Mouse (Mus musculus) cerebral cortex, adult 2 months (tissue): ENCODE data around the gene Vps11.

Source experiments
- WGBS: fragments of 180-500 bp; shearing (Covaris S2); methylation state at CpG from one replicate; pipeline ENCODE4 v1.1.7; 2018; 5-methylcytosine and 5-hydroxymethylcytosine counted together

Vps11 gene

DNA sequence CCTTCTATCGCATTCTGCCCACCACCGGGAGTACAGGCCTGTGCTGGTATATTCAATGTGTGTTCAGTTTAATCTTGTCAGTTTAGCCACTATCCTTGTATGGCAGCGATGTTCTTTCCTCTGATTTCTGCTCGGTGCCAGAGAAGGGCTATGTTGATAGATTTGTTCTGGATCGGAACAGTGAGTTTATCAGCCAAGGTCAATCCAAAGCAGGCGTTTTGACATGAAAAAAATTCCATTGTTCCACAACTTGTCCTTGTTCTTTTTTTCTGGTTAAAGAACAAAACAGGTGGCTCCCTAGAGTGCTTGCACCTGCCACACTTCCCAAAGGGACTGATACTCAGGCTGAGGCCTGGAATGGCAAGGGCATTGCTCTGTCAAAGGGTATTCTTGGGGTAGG, 14.7 kb upstream of the Vps11 start:
- 90% methylated on average over 6 of the region's 6 CpGs for WGBS

DNA sequence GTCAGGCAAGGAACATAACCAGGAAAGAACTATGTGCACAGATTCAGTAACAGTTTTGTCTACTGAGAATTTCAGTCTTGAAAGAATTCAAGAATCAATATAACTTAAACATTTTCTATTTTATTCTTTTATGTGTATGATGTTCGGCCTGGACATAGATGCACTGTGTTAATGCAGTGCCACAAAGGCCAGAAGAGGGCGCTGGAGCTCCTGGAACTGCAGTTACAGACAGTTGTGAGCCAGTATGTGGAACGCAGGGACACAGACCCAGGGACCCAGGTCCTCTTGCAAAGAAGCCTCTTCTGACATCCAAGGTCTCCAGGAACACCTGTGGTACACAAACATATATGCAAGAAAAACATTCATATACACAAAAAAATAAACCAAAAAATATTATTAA, 3.0 kb upstream of the Vps11 start:
- 63% methylated on average over 3 of the region's 3 CpGs for WGBS

DNA sequence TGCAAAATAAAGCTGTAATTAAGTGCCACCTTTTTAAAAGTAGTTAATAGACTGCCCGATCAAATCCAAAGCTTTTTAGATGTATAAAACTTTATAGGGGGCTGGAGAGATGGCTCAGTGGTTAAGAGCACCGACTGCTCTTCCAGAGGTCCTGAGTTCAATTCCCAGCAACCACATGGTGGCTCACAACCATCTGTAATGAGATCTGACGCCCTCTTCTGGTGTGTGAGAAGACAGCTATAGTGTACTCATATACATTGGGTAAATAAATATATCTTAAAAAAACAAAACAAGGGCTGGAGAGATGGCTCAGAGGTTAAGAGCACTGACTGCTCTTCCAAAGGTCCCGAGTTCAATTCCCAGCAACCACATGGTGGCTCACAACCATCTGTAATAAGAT, 461 bp upstream of the Vps11 start:
- 34% methylated on average over 4 of the region's 4 CpGs for WGBS

DNA sequence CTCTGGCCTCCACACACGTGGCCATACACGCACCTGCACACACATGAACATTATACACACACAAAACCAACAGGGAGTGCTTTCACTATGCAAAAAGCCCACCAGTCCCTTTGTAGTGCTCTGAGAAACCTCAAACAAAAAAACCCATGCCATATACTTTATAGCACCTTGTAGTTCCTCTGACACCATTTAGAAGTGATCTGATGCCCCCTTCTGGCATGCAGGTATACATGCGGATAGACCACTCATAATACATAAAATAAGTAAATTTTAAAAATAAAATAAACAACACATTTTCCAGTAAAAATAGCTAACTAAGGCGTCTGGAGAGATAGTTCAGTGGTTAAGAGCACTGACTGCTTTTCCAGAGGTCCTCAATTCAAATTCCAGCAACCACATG, 4.3 kb downstream of the Vps11 start:
- 68% methylated on average over 4 of the region's 4 CpGs for WGBS

DNA sequence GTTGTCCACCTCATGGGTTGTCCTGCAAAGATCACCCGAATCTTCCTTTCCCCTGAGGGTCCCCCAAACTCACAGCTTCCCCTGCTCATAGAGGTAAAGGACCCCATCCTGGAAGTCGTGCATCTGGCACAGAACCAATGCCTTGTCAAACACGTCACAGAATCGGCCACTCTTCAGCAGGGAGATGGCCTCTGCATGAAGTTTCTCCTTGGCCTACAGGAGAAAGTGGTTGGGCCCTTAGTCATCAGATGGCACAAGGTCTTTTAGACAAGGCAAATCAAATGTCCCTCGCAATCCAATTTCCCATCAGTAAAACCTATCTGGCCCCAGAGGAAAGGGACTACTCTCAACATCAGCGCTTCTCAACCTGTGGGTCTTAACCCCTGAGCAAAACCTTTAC, 8.3 kb downstream of the Vps11 start:
- 89% methylated on average over 6 of the region's 6 CpGs for WGBS

DNA sequence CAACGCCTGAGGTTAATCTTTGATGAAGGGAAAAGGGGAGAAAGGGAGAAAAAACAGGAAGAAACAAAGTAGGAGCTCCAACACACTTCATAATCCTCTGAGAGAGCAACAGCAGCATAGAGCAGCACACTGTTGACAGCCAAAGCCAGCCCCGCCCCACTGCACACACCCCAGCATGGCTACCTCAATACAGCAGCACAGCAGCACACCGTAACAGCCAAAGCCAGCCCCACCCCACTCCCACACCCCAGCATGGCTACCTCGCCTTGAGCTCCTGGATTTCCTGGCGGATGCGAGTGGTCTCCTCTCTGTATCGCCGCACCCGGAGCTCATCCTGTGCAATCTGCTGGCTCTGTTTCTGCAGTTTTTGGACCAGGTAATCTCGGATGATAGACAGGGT, 9.1 kb downstream of the Vps11 start:
- 87% methylated on average over 10 of the region's 10 CpGs for WGBS

DNA sequence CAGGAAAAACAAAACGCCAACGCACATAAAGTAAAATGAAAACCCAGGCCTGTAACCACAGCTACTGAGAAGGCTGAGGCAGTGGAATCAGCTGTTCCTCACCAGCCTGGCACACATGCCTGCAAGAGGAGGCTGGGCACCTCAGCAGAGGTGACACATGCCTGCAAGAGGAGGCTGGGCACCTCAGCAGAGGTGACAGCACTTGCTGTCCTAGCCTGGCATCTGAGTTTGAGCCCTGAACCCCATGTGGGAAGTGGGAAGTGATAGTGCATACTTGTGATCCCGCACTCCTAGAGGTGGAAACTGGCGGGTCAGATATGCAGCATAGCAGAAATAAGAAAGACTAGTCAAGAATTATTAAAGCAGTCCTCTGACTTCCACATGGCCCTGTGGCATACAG, 10.1 kb downstream of the Vps11 start:
- WGBS = 88% methylated on average over 4 of the region's 4 CpGs

DNA sequence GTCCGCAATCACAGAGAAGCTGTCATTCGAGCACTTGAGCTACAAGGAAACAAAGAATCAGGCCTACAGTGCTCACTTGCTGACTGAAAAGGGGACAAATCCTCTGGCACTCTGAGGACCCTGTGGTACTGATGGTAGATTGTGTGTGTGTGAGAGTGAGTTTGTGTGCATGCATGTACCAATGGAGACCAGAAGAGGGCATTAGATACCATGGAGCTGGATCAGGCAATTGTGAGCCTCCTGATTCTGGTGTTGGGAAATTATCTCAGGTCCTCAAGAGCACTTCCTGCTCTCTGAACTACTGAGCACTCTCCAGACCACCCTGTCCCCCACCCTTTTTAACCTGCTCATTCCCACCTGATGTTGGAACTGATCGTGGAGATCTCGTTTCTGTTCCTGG, 12.9 kb downstream of the Vps11 start:
- 96% methylated on average over 4 of the region's 4 CpGs for WGBS

DNA sequence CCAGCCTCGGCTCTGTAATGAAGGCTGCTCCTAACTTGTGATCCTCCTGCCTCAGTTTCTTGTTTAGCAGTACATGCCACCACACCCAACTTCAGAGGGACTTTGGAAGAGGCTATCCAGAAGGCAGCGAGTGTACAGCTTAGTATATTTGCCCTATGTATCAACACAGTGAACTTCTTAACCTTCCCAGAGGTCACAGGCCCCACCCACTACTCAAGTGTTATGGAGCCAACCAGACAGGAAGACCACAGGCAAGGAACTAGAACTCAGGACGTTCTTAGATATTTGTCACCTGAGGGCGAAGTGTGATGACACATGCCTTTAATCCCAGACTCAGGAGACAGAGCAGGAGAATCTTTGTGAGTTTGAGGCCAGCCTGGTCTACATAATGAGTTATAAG, 13.8 kb downstream of the Vps11 start:
- WGBS = 85% methylated on average over 4 of the region's 4 CpGs

DNA sequence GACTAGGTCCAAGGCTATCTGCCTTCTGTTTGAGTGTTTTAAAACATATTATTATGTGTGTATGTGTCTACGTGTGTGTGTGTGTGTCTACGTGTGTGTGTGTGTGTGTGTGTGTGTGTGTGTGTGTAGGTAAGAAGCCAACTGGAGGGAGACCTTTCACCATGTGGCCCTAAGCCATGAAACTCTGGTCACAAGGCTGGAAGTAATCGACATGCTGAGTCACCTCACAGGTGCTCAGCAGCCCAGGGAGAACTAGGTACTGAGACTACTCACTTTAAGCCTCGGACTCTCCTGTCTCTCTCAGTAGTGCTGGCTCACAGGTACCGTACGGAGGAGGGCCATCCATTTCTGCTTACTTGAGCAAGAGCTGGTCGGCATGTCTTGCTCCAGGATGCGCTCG, 14.3 kb downstream of the Vps11 start:
- WGBS = 87% methylated on average over 9 of the region's 9 CpGs

DNA sequence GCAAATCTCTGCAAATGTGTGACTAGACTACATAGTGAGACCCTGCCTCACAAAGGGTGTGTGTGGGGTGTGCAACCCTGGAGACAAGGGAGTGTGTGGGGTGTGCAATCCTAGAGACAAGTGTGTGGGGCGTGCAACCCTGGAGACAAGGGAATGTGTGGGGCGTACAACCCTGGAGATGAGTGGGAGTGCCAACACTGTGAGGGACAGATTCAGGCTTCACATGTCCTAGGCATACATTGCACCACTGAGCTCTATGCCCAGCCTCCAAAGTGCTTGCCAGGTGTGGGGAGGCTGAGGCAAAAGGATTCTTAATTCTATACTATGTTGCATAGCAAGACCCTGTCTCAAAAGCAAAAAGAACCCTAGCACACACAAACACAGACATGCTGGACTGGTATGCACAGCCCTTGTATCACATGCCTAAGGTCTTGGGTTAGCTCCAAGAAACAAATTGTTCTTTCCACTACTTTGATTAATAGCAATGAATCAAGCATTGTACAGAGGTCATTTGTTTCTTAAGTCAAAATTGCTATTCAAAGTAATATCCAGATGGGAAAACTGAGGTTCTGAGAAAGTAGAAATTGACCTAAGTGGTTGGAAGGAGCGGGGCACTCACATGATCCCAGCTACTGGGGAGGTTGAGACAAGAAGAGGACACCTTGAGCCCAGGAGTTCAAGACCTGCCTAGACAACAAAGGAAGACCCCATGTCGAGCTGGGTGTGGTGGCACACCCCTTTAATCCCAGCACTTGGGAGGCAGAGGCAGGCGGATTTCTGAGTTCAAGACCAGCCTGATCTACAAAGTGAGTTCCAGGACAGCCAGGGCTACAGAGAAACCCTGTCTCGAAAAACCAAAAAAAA, 15.7 kb downstream of the Vps11 start:
- 70% methylated on average over 6 of the region's 6 CpGs for WGBS

DNA sequence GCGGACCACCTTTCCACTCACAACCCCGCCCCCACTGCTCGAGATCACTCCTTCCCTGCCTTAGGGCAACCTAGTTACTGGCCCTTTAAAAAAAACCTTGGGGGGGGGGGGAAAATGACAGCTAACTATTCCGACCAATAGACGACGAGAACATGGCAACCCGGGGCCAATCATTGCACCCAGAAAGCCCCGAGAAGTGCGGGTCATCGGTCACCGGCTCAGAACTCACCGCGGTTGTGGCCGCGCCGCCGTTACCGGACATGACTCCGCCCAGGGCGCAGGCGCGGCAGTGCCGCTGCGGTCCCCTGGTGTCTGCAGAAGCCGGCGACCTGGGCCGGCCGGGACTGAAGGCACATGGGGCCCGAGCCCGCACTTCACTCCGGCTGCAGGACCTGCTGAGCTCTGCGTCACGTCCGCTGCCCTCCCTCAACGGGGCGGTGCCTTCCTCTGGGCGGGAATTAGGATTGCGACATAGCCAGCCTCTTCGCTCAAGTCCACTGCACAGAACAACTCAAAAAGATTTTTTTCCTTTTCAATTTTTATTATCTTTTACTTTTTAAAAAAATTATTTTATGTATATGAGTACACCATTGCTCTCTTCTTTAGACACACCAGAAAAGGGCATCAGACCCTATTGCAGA, 17.6 kb downstream of the Vps11 start, which contains the start of gene Hmbs:
Gene Hmbs, minus strand, starts transcription at position 448 of the 641 bp plus-strand sequence.
- WGBS = under 1% methylated on average over 39 of the region's 39 CpGs

DNA sequence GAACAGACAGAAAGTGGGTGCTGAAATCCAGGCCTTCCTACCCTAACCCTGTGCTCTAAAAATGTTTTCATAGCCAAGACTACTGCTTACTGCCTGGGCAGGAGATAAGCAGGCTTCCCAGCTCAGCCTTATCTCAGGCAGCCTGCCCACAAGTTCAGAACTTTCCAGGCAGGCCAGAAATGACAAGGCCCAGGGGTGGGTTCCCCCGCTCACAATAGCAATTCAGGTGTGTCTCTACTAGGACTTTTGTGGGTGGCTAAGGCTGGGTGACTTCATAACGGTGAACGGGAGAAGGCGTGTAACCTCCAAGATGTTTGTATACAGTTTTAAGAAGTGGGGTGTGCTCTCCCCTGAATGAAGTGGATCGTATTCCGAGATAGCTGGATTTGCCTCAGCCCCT, 18.2 kb downstream of the Vps11 start:
- 7% methylated on average over 6 of the region's 6 CpGs for WGBS

DNA sequence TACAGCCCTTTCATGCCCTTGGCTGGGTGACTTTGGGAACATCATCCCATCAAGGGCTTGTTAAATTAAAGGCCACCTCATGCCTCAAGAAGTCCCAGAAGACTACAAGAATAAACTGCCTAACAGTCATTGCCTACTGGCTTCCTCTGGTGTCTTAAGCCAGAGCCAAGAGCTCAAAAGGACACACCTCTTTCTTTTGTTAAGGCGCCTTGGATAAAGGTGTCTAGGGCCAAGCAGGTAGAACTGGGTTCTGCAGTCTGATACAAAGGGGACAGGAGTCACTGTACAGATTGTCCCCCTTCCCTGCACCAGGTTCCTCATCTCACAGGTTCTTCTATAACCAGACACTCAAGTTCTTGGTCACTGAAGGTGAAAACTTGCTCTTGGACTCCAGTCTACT, 18.9 kb downstream of the Vps11 start:
- WGBS = 89% methylated on average over 1 of the region's 1 CpGs

DNA sequence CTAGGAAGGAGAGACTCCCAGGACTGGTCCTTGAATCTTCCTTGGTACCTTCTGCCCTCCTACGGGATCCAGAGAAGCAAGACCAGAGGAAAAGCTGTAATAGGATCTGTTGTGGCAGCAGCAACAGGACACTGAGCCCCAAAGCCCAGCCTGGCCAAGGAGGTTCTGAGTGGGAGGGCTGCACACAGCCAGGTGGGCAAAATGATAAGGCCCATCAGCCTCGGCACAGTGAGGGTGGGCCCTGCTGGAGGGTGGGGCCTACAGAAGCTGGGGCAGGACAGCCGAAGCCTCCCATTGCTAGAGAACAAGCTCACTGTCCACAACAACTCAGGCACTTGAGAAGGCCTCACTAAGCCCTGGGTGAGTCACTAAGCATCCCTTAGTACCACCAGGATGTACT, 19.3 kb downstream of the Vps11 start:
- 73% methylated on average over 3 of the region's 3 CpGs for WGBS

DNA sequence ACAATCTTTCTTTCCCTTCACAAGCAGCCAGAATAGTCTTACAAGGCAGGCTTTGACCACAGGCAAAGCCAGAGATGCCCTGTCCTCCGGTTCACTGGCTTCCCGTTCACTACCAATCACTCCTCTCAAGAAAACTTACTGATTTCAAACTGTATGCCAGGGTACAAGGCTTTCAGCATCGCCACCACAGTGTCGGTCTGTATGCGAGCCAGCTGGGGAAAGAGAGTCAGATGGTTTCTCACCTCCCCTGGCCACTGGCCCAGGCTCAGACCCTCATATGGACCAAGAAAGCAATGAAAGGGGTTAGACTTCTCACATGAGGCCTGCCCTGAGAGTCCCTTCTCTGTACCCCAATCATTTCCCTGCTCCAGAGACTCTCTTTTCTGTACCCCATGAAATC, 20.0 kb downstream of the Vps11 start:
- WGBS = 79% methylated on average over 5 of the region's 5 CpGs

DNA sequence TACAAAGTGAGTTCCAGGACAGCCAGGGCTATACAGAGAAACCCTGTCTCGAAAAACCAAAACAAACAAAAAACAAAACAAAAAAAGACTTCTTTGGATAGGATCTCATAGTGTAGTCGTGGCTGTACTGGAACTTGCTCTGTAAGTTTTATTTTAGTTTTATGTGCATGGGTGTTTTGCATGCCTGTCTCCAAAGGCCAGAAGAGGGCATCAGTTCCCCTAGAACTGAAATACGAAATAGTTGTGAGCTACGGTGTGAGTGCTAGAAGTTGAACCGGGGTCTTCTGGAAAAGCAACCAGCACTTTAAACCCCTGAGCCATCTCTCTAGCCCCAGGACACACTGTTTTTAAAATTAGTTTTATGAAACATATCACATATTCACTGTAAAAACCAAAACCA, 22.9 kb downstream of the Vps11 start:
- 61% methylated on average over 5 of the region's 5 CpGs for WGBS

DNA sequence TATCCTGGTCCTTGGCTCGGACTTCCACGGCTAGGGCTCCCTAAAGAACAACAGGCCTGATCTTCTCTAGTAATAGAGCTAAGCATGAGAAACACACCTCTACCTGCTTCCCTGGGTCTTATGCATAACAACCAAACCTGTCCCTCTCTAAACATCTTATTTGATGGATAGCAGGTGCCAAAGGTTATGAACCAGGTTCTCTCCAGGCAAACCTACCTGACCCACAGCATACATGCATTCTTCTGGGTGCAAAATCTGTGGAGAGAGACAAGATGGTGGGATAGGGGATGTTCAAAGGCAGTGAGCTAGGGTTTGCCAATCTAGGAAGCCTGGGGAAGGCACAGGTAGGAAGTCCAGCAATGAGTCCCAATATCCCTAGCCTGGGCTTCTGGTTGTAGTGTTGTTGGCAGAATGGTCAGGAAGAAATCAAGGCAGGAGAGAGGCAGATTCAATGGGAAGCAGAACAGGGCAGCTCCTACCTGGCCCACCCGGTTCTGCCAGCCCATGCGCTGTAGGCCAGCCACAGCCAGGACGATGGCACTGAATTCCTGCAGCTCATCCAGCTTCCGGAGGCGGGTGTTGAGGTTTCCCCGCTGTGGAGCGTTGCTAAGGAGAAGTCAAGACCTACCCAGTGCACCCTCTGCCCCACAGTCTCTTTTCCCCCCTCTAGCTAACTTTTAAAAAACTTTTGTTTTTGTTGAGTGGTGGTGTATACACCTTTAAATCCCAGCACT, 23.9 kb downstream of the Vps11 start:
- 55% methylated on average over 9 of the region's 9 CpGs for whole genome bisulfite sequencing

DNA sequence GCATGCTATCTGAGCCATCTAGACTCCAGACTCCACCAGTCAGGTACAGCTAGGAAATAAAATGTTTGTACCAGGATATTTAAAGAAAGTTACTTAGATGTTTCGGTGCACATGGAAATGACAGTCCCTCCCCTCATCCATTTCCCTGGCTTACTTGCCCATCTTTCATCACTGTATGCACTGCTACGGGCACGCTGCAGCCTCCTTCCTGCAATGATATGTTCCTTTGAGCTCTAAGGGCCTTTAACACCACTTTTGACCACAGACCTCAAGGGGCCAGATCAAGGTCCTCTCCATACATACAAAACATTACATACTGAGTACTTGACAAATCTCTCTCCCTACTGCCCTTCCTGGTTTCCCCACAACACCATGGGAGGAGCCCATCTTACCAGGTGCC, 24.5 kb downstream of the Vps11 start:
- WGBS = 53% methylated on average over 3 of the region's 3 CpGs

DNA sequence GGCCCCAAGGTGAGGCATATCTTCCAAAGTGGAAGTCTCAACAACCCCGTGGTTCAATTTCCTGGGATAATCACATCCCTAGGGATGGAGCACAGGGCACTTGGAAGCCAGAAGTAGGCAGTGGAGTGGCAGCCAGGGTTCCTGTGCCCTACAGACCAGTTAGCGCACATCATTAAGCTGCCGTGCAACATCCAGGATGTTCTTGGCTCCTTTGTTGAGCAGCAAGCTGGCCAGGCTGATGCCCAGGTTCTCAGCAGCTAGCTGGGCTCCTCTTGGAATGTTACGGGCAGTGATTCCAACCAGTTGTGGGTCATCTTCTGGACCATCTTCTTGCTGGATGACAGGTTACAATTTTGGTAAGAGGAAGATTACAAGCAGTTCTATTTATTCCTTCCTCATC, 25.0 kb downstream of the Vps11 start:
- 35% methylated on average over 4 of the region's 4 CpGs for WGBS

DNA sequence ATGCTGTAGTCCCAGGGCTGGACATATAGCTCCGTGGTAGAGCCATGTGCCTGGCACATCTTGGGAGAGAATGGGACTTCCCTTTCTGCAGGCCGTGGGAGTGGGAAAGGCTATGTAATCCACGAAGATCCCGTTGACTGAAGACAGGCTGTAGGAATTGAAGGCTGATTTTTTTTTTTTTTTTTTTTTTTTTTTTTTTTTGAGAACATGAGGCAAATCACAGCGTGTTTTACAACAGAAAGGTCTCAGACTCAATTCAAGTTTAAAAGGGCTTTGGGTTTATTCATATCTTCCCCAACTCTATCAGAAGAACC, 25.4 kb downstream of the Vps11 start:
- WGBS = 8% methylated on average over 5 of the region's 5 CpGs

DNA sequence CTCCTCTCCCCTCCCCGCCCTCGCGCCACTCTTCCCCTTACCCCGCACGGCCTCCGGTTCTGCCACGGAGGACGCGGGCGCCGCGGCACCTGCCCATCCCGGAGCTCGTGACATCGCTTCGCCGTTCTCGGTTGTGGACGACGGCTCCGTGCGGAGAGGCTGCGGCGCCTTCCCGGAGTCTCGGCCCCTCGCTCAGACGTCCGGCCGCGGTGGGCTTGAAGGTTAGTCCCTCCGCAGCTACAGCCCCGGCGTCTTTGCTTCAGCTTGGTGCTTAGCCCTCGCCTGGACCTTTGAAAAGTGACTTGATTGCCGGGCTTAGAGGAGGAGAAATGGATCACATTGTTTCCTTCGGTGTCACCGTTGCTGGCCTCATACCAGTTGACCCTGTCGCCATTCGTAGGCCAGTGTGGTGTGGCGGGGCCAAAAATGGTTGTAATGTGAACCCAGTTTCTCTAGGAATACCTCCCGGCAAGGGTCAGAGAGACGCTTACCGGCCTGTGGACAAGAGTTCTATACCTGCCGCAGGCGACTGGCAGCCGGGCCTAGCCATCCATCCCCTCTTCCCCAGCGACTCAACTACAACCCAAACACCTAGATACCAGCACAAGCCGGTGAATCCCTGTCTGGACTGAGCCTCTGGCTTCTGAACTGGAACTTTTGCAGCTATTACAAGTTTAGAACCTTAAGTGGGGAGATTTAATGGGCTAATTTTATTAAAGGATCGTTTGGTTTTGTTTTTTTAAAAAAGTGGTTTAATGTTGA, 26.0 kb downstream of the Vps11 start:
- WGBS = 1% methylated on average over 48 of the region's 50 CpGs
